Mouse (Mus musculus) midbrain, embryonic 13.5 days (tissue): ENCODE data around the gene Pou6f1. TPM values are rescaled to one million over a fixed set of nuclear protein-coding genes. Genes with fewer than 3 reads are reported as not detected.
A peak's percentile ranks its signal among the peaks of the same experiment; 100 is the strongest.
"Not testable (repeated sequence)": the region's sequence is repeated elsewhere in the genome, so short reads cannot be mapped to it uniquely, and the experiment has no call there.

Experiments used
- ATAC-seq: fragments of 200-750 bp; cut with Nextera tagmentation; 2 replicates; pipeline ENCODE4 v1.8.0; 2017; ENCODE audit warnings: mild to moderate bottlenecking, moderate TSS enrichment, moderate library complexity
- H3K27ac ChIP-seq: fragments of 300-500 bp; sonication (generic); 2 replicates; pipeline ENCODE4 v1.5.1; 2015; ENCODE audit warnings: inconsistent platforms, mild to moderate bottlenecking, moderate library complexity
- H3K27me3 ChIP-seq: fragments of 300-500 bp; sonication (generic); 2 replicates; pipeline ENCODE4 v1.6.1; 2015; ENCODE audit warnings: mild to moderate bottlenecking, inconsistent platforms
- H3K36me3 ChIP-seq: fragments of 300-500 bp; sonication (generic); 2 replicates; pipeline ENCODE4 v1.6.1; 2015; ENCODE audit warnings: mild to moderate bottlenecking, inconsistent platforms
- H3K4me1 ChIP-seq: fragments of 300-500 bp; sonication (generic); replicated peaks from 2 replicates; pipeline ENCODE4 v1.6.1; 2015; ENCODE audit warnings: inconsistent platforms
- H3K4me2 ChIP-seq: fragments of 300-500 bp; sonication (generic); replicated peaks from 2 replicates; pipeline ENCODE4 v1.6.1; 2015; ENCODE audit warnings: moderate library complexity, mild to moderate bottlenecking, inconsistent platforms
- H3K4me3 ChIP-seq: fragments of 300-500 bp; sonication (generic); replicated peaks from 2 replicates; pipeline ENCODE4 v1.5.1; 2015; ENCODE audit warnings: mild to moderate bottlenecking, inconsistent platforms
- H3K9ac ChIP-seq: fragments of 300-500 bp; sonication (generic); replicated peaks from 2 replicates; pipeline ENCODE4 v1.6.1; 2015; ENCODE audit warnings: mild to moderate bottlenecking, inconsistent platforms
- H3K9me3 ChIP-seq: fragments of 300-500 bp; sonication (generic); 2 replicates; pipeline ENCODE4 v1.6.1; 2016; ENCODE audit warnings: mild to moderate bottlenecking, inconsistent platforms
- WGBS: fragments of 180-500 bp; shearing (Covaris S2); methylation state at CpG from one replicate; pipeline ENCODE4 v1.1.7; 2015; 5-methylcytosine and 5-hydroxymethylcytosine counted together
- polyA plus RNA-seq: library from polyadenylated mRNA; unstranded; fragments of >200 nt; fragmentation: Nextera tagmentation; extraction: Ambion mirVana; gene quantifications from 2 replicates; pipeline ENCODE4 v1.2.1, GENCODE M21; 2015

Gene Pou6f1
- polyA plus RNA-seq, 1 experiment from 2014 or later: 47.8 TPM

DNA sequence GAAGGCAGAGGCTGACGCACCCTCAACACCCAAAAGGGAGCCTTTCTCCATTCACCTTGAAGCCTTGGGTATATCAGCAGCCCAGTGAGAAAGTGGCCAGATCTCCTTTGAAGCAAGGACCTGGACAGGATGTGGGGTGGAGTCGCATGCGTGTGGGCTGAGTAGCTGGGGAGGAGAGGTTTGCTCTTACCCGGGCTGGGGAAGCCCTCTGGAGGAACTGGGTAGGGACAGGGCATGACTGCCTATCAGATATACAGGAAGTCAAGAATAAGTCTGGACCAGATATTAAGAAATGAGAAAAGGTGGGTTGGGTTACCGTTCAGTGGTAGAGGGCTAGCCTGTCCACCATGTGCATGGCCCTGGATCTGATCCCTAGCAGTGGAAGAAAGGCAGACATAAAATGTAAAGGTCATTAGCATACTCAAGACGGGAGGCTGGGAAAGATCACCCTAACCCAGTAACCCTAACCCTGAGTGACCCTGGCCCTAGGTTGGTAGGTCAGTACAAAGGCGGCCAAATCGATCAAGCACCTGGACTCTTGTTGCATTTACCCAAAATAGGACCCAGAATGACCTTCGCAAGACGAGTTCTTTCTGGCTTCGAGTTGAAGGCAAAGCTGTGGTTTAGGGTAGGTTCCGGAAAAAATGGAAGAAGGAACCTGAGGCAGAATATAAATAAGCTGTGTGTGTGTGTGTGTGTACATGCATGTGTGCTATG lies 31.8 kb upstream of the Pou6f1 start:
- ATAC-seq: no peak
- WGBS: 87% methylated on average over 12 of the region's 12 CpGs
- H3K27me3 ChIP-seq: peaks cover 44% of the 10 kb centered on the region

DNA sequence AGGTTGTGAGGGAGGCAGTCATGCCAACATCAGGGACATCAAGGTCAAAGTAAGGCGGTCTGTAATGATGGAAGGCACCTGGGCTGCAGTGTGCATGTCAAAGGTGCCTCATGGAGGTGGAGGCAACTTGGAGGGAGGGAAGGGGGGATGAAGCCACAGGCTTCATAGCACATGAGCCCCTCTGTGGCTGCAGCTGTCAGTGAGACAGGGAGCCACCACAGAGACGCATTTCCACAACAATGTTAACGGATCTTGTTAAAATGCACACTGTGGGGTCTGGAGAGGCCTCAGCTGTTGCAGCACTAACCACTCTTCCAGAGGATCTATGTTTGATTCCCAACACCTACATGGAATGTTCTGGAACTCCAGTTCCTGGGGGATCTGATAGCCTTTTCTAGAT lies 30.3 kb upstream of the Pou6f1 start:
- Histone ChIP-seq H3K4me1 (peaks cover 9% of the 10 kb centered on the region), H3K27ac (no peak overlapping the region), H3K36me3 (no peaks in the 10 kb centered on the region), H3K9ac (no peak overlapping the region), H3K9me3 (no peaks in the 10 kb centered on the region), H3K27me3 (peaks cover 29% of the 10 kb centered on the region), H3K4me3 (no peak overlapping the region), H3K4me2 (no peak overlapping the region)
- no peak for ATAC-seq
- 57% methylated on average over 3 of the region's 3 CpGs for WGBS

More for the DNA sequence above, 31.8 kb upstream of the Pou6f1 start:
- H3K4me2 ChIP-seq: no peak overlapping the region
- H3K4me3 ChIP-seq: no peak overlapping the region
- no peaks in the 10 kb centered on the region for H3K36me3 ChIP-seq
- no peak overlapping the region for H3K27ac ChIP-seq
- peaks cover 15% of the 10 kb centered on the region for H3K4me1 ChIP-seq
- no peak overlapping the region for H3K9ac ChIP-seq
- no peaks in the 10 kb centered on the region for H3K9me3 ChIP-seq

DNA sequence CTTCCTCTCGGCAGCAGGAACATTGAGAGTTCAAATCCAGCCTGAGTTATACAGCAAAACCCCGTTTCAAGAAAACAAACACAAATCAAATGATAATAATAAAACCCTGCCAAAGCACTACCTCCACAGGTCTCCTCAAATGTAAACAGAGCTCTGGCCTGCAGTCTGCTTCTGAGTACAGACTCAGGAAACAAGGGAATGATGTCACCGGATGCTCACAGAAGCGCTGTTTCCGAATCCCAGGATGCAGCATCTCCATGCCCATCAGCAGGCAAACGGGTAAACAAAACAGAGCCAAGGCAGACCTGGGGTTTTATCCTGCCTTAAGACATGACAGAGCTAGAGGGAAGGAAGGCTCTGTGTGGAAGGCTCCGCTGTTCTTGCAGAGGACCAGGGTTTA lies 29.0 kb upstream of the Pou6f1 start:
- Histone ChIP-seq H3K27ac (no peak overlapping the region), H3K4me3 (no peak overlapping the region), H3K27me3 (peaks cover 18% of the 10 kb centered on the region), H3K9ac (no peak overlapping the region), H3K9me3 (no peaks in the 10 kb centered on the region), H3K4me2 (no peak overlapping the region), H3K36me3 (no peaks in the 10 kb centered on the region), H3K4me1 (peaks cover 9% of the 10 kb centered on the region)
- no peak for ATAC-seq
- WGBS: 65% methylated on average over 7 of the region's 7 CpGs

DNA sequence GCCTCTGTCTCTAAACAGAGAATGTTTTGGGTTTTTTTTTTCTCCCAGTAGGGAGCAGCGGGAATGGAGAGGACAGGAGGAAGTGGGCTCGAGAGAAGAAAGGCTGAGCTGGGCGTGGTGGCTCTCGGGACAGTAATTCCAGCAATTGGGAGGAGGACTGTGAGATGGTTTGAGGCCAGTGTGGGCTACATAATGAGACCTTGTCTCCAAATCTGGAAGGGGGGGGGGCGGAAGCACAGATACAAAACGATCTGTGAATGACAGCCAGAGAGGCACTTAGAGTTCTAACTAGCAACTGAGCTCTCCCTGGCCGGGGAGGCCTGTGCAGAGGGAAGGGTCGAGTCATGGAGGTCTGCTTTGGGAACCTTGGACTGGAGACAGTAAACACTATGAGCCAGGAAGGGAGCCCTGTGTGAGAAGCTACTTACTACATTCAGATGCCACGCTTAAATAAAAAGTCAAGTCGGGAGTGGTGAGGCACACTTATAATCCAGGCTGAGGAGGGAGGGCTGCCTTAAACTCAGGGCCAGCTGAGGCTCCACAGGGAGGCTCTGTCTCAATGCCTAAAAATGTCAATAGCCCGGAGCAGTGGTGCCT lies 28.1 kb upstream of the Pou6f1 start:
- peaks cover 12% of the 10 kb centered on the region; the same call in 1 of the 2 replicates for H3K27me3 ChIP-seq
- H3K4me2 ChIP-seq: 0 out of 2 replicates have a peak overlapping the region, but pooled peaks have one; percentile 6
- H3K4me3 ChIP-seq: no peak overlapping the region
- H3K4me1 ChIP-seq: peaks cover 9% of the 10 kb centered on the region
- H3K9me3 ChIP-seq: no peaks in the 10 kb centered on the region
- no peak for ATAC-seq
- H3K36me3 ChIP-seq: no peaks in the 10 kb centered on the region
- H3K27ac ChIP-seq: no peak overlapping the region
- WGBS: 4% methylated on average over 11 of the region's 11 CpGs
- no peak overlapping the region for H3K9ac ChIP-seq

DNA sequence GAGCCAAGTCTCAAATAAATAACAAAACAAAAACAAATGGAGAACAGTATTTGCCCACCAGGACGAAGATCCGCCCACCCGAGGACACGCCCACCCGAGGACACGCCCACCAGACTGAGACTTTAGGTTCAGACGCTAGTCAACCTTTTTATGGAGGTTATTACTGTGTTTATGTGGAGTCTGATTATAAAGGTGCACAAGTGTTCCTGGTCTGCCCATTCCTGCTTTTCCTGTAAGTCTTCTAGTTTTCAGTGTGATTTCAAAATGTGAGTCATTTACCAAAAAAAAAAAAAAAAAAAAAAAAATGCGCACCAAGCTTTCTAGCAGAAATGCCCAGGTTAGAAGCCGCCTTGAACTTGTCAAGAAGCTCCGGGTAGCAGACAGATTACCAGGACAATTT lies 27.5 kb upstream of the Pou6f1 start:
- WGBS: 21% methylated on average over 10 of the region's 10 CpGs

DNA sequence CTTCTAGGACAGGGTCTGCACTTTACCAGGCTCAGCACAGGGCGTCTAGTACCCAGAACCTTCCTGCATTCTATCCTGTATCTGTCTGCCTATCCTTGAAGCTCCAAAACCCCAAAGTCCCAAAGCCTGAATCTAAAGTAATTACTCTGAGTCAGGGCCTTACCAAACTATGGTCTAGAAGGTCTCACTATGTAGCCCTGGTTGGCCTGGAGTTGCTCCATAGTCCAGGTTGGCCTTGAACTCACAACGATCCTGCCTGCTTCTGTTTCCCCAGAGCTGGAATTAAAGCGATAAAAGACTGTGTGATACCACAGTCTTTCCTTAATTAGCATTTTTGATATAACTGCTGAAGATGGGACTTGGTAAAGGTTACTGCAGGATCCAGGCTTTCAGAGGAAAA lies 24.7 kb upstream of the Pou6f1 start:
- ATAC-seq: no peak
- Histone ChIP-seq H3K4me3 (no peak overlapping the region), H3K4me2 (no peak overlapping the region), H3K9me3 (no peaks in the 10 kb centered on the region), H3K9ac (no peak overlapping the region), H3K36me3 (peaks cover 23% of the 10 kb centered on the region), H3K27me3 (no peaks in the 10 kb centered on the region), H3K27ac (no peak overlapping the region), H3K4me1 (peaks cover 9% of the 10 kb centered on the region)
- 91% methylated on average over 3 of the region's 3 CpGs for WGBS

More for the DNA sequence above, 27.5 kb upstream of the Pou6f1 start:
- no peak for ATAC-seq
- peaks cover 9% of the 10 kb centered on the region for H3K4me1 ChIP-seq
- no peak overlapping the region for H3K4me3 ChIP-seq
- H3K27me3 ChIP-seq: 0 out of 2 replicates have a peak, but pooled peaks cover 6% of the 10 kb centered on the region
- H3K9me3 ChIP-seq: no peaks in the 10 kb centered on the region
- H3K9ac ChIP-seq: no peak overlapping the region
- H3K27ac ChIP-seq: no peak overlapping the region
- H3K4me2 ChIP-seq: no peak overlapping the region
- H3K36me3 ChIP-seq: no peaks in the 10 kb centered on the region

DNA sequence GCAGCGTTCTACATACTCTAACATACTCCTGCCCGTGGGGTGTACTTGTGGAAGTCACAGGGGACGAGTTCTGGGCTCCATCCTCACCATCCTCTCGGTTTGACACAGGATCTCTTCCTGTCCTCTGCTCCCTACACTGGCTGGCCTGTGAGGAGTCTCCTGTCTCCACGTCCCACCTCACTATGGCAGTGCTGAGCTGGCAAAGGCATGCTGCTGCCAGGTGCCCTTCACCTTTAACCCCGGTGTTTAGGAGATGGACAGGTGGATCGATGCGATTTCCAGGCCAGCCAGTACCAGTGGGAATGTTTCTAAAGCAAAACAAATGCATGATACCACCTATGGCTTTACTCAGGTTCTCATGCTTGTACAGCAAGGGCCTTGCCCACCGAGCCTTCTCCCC lies 24.0 kb upstream of the Pou6f1 start:
- no peak overlapping the region for H3K27ac ChIP-seq
- ATAC-seq: no peak
- H3K4me2 ChIP-seq: no peak overlapping the region
- WGBS: 88% methylated on average over 9 of the region's 9 CpGs
- no peaks in the 10 kb centered on the region for H3K9me3 ChIP-seq
- peaks cover 9% of the 10 kb centered on the region for H3K4me1 ChIP-seq
- H3K4me3 ChIP-seq: no peak overlapping the region
- H3K27me3 ChIP-seq: no peaks in the 10 kb centered on the region
- peaks cover 30% of the 10 kb centered on the region for H3K36me3 ChIP-seq
- no peak overlapping the region for H3K9ac ChIP-seq

DNA sequence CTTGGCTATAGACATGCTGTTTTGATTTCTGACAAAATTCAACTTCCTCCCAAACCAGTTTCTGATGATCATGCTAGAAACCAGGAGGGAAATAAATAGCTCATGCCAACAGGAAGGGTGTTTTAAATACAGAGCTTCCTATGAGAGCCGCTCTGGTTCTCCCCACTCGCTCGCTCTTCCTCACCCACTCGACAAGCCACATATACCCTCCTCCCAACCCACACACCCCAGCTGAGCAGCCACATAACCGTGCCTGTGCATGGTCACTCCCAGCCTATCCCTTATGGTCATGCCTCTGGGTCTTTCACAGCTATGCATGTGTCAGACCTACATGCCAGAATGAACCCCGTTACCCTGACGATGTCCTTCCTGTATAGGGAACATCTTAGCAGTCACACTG lies 22.4 kb upstream of the Pou6f1 start:
- no peak overlapping the region for H3K9ac ChIP-seq
- H3K4me1 ChIP-seq: no peaks in the 10 kb centered on the region
- ATAC-seq: no peak
- WGBS: 88% methylated on average over 7 of the region's 7 CpGs
- no peak overlapping the region for H3K27ac ChIP-seq
- H3K36me3 ChIP-seq: peaks cover 44% of the 10 kb centered on the region
- no peaks in the 10 kb centered on the region for H3K9me3 ChIP-seq
- H3K4me2 ChIP-seq: no peak overlapping the region
- H3K4me3 ChIP-seq: no peak overlapping the region
- H3K27me3 ChIP-seq: no peaks in the 10 kb centered on the region

DNA sequence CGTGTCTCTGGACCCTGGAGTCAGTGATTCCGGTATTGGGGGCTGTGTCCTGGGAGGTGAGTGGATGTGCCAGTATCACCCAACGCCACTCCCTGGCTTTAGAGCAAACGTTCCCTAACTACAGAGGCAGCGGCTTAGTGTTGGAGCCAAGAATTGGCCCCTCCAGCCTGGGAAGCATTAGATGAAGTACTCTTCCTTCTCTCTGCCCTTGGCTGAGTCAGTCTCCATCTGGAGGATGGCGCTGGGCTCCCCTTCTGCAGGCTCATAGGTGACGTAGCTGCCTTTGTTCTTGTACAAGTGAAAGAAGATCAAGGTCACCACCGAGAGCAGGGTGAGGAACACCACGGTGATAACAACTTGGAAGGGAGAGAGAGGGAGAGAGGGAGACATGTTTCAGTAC lies 21.9 kb upstream of the Pou6f1 start:
- H3K4me1 ChIP-seq, H3K27ac ChIP-seq, H3K4me2 ChIP-seq, H3K4me3 ChIP-seq, ATAC-seq, H3K9me3 ChIP-seq, H3K27me3 ChIP-seq, H3K9ac ChIP-seq: not testable (repeated sequence)
- WGBS: 77% methylated on average over 9 of the region's 9 CpGs
- H3K36me3 ChIP-seq: peaks cover 44% of the 10 kb centered on the region

DNA sequence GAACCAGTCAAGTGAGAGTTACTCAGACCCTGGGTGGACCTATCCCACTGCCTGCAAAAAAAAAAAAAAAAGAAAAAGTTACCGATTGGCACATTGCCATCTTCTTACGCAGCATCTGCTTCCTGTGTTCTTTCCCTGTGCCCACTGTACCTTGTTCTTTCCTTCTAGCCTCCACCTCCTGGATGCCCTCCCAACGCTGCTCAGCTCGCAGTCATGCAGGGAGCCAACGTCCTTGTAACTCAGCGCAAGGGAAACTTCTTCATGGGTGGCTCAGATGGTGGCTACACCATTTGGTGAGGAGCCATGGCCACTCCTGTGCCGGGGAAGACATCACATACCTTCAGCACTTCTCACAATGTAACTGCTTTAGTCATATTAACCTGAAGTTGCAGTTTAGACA lies 19.4 kb upstream of the Pou6f1 start:
- peaks cover 44% of the 10 kb centered on the region for H3K36me3 ChIP-seq
- H3K4me3 ChIP-seq: no peak overlapping the region
- H3K4me2 ChIP-seq: no peak overlapping the region
- no peak overlapping the region for H3K9ac ChIP-seq
- 93% methylated on average over 7 of the region's 7 CpGs for WGBS
- no peak for ATAC-seq
- H3K27me3 ChIP-seq: no peaks in the 10 kb centered on the region
- peaks cover 15% of the 10 kb centered on the region for H3K4me1 ChIP-seq
- no peak overlapping the region for H3K27ac ChIP-seq
- H3K9me3 ChIP-seq: no peaks in the 10 kb centered on the region

DNA sequence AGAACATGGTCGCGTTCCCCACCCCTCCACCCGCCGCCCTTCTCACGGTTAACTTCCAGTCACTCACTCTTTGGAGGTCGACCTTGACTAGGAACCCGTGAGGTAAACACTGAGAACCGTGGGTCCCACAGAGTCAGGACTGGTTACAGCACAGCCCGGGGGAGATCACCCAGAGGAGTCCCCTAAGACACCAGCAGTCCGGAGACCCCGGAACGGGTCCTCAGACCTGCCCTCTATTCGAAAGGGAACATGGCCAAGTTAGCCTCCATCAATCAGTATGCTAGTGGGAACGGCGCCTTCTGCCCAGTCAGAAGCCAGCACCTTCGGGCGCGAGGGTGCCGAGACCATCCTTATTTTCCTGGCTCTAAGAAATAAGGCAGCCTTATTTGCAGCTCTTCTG lies 16.4 kb upstream of the Pou6f1 start:
- peak; percentile 46 for ATAC-seq

DNA sequence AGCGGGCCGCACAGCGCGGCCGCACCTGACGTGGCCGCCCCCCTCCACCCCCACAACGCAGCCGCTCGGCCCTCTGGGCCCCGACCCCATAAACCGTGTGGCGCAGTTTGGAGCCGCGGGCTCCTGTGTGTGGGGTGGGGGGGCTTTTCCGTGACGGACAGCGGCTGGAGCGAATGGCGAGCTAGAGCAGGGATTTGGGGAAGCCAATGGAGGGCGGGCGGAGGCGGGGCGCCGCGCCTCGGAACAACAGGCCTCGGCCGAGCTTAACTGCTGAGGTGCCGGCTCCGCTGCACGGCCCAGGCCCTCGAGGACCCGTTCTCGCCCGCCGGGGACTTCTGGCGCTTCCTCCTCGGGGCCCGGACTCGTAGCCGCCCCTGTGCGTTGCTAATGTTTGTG lies 16.0 kb upstream of the Pou6f1 start:
- Histone ChIP-seq H3K36me3 (peaks cover 35% of the 10 kb centered on the region), H3K9ac (peak overlapping the region; percentile 88), H3K27ac (peak overlapping the region; percentile 96), H3K4me3 (peak overlapping the region; percentile 86), H3K4me2 (peak overlapping the region; percentile 87), H3K9me3 (no peaks in the 10 kb centered on the region), H3K4me1 (peaks cover 25% of the 10 kb centered on the region), H3K27me3 (0 out of 2 replicates have a peak, but pooled peaks cover 4% of the 10 kb centered on the region)
- under 1% methylated on average over 41 of the region's 43 CpGs for WGBS
- peak; percentile 91 for ATAC-seq

More for the DNA sequence above, 16.4 kb upstream of the Pou6f1 start:
- H3K9ac ChIP-seq: peak overlapping the region; percentile 88
- peaks cover 37% of the 10 kb centered on the region for H3K36me3 ChIP-seq
- H3K27ac ChIP-seq: peak overlapping the region; percentile 96
- H3K4me1 ChIP-seq: peaks cover 25% of the 10 kb centered on the region
- no peaks in the 10 kb centered on the region for H3K9me3 ChIP-seq
- WGBS: under 1% methylated on average over 19 of the region's 19 CpGs
- 0 out of 2 replicates have a peak, but pooled peaks cover 4% of the 10 kb centered on the region for H3K27me3 ChIP-seq
- peak overlapping the region; percentile 87 for H3K4me2 ChIP-seq
- peak overlapping the region; percentile 86 for H3K4me3 ChIP-seq
